Mouse (Mus musculus) embryonic facial prominence, embryonic 15.5 days (tissue): ENCODE data around the gene Vmn1r72. TPM values are rescaled to one million over a fixed set of nuclear protein-coding genes. Genes with fewer than 3 reads are reported as not detected.
"Not testable (repeated sequence)": the region's sequence is repeated elsewhere in the genome, so short reads cannot be mapped to it uniquely, and the experiment has no call there.

Experiments
- ATAC-seq: fragments of 200-750 bp; cut with Nextera tagmentation; 2 replicates; pipeline ENCODE4 v1.8.0; 2017; ENCODE audit warnings: low read depth, moderate TSS enrichment; ENCODE audit not compliant: insufficient number of reproducible peaks, low FRiP score, low TSS enrichment
- H3K27ac ChIP-seq: fragments of 300-500 bp; sonication (generic); replicated peaks from 2 replicates; pipeline ENCODE4 v1.5.1; 2015; ENCODE audit warnings: mild to moderate bottlenecking, inconsistent platforms
- H3K27me3 ChIP-seq: fragments of 300-500 bp; sonication (generic); 2 replicates; pipeline ENCODE4 v1.6.1; 2015; ENCODE audit warnings: inconsistent platforms
- H3K36me3 ChIP-seq: fragments of 300-500 bp; sonication (generic); 2 replicates; pipeline ENCODE4 v1.6.1; 2015; ENCODE audit warnings: mild to moderate bottlenecking, inconsistent platforms
- H3K4me1 ChIP-seq: fragments of 300-500 bp; sonication (generic); 2 replicates; pipeline ENCODE4 v1.6.1; 2015; ENCODE audit warnings: inconsistent platforms
- H3K4me2 ChIP-seq: fragments of 300-500 bp; sonication (generic); replicated peaks from 2 replicates; pipeline ENCODE4 v1.6.1; 2015; ENCODE audit warnings: mild to moderate bottlenecking, inconsistent platforms
- H3K4me3 ChIP-seq: fragments of 300-500 bp; sonication (generic); replicated peaks from 2 replicates; pipeline ENCODE4 v1.5.1; 2015; ENCODE audit warnings: mild to moderate bottlenecking, inconsistent platforms
- H3K9ac ChIP-seq: fragments of 300-500 bp; sonication (generic); 2 replicates; pipeline ENCODE4 v1.6.1; 2015; ENCODE audit warnings: inconsistent platforms
- H3K9me3 ChIP-seq: fragments of 300-500 bp; sonication (generic); replicated peaks from 2 replicates; pipeline ENCODE4 v1.6.1; 2016; ENCODE audit warnings: inconsistent platforms
- WGBS: fragments of 180-500 bp; shearing (Covaris S2); methylation state at CpG from one replicate; pipeline ENCODE4 v1.1.7; 2015; 5-methylcytosine and 5-hydroxymethylcytosine counted together
- polyA plus RNA-seq: library from polyadenylated mRNA; unstranded; fragments of >200 nt; fragmentation: Nextera tagmentation; extraction: Ambion mirVana; gene quantifications from 2 replicates; pipeline ENCODE4 v1.2.1, GENCODE M21; 2015

Gene Vmn1r72
- not detected in 2 replicates for polyA plus RNA-seq

DNA sequence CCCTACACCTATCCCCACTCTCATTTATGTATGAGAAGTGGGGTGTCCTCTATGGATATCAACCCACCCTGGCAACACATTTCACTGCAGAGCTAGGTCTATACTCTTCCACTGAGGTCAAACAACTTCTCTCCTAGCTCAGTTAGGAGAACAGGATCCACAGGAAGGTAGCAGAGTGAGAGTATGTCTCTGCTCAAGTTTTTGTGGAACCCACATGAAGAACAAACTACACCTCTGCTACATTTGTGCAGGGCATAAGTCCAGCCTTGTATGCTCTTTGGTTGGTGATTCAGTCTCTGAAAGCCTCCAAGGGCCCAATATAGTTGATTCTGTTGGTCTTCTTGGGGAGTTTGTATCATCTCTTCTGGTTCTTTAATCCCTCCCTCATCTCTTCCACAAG, at the start of gene Vmn1r72:
Gene Vmn1r72, minus strand, starts transcription at position 101 of the 400 bp plus-strand sequence.
- H3K27ac ChIP-seq, H3K9me3 ChIP-seq, H3K9ac ChIP-seq, ATAC-seq, H3K27me3 ChIP-seq, H3K4me2 ChIP-seq, H3K4me3 ChIP-seq, H3K36me3 ChIP-seq, H3K4me1 ChIP-seq: not testable (repeated sequence)

GRCm38 (mm10) chr7:11617082-11617481, 62.9 kb downstream of the Vmn1r72 start:
- H3K36me3 ChIP-seq, H3K4me3 ChIP-seq, H3K27me3 ChIP-seq, H3K9ac ChIP-seq, H3K27ac ChIP-seq, H3K9me3 ChIP-seq, ATAC-seq, H3K4me2 ChIP-seq, H3K4me1 ChIP-seq: not testable (repeated sequence)
- 7% methylated on average over 8 of the region's 8 CpGs for WGBS

Other genes starting within 250 kb of the Vmn1r72 start
- gene Zscan4-ps2, start 165.8 kb downstream of the Vmn1r72 start, polyA plus RNA-seq, result not detected in 2 replicates
- gene Zscan4-ps3, start 70.8 kb downstream of the Vmn1r72 start, polyA plus RNA-seq, result not detected in 2 replicates
- gene Vmn1r73, start 50.1 kb upstream of the Vmn1r72 start, polyA plus RNA-seq, result 0.05 TPM in 1 of 2 replicates, not detected in the other
- gene Vmn1r74, start 153.8 kb upstream of the Vmn1r72 start, polyA plus RNA-seq, result not detected in 2 replicates
- not detected in 2 replicates for gene Vmn1r75, start 194.5 kb upstream of the Vmn1r72 start, polyA plus RNA-seq